Mouse (Mus musculus) G1E (cell line): Measurements from ENCODE around the gene Smad3. TPM values are rescaled to one million over a fixed set of nuclear protein-coding genes. Genes with fewer than 3 reads are reported as not detected.

ENCODE experiments used
- ATAC-seq: 2 replicates; pipeline ENCODE4 v1.8.0; 2016; ENCODE audit warnings: mild to moderate bottlenecking; ENCODE audit not compliant: insufficient number of reproducible peaks, poor library complexity, low FRiP score, severe bottlenecking; ENCODE audit errors: extremely low read depth
- DNase-seq: peaks from one replicate; pipeline ENCODE4 v3.0.0; 2012; ENCODE audit warnings: low spot score
- H3K27me3 ChIP-seq: 2 replicates; pipeline ENCODE4 v1.6.1; 2012; ENCODE audit warnings: mild to moderate bottlenecking, low read length, inconsistent platforms; ENCODE audit not compliant: insufficient read depth
- H3K36me3 ChIP-seq: replicated peaks from 2 replicates; pipeline ENCODE3; 2012; ENCODE audit warnings: mild to moderate bottlenecking, inconsistent platforms
- H3K4me1 ChIP-seq: 2 replicates; pipeline ENCODE4 v1.6.1; 2012; ENCODE audit warnings: low read depth, low read length, inconsistent platforms, mixed read lengths; ENCODE audit not compliant: insufficient read depth
- H3K4me3 ChIP-seq: 2 replicates; pipeline ENCODE4 v1.5.1; 2012; ENCODE audit warnings: low read depth, mild to moderate bottlenecking, inconsistent platforms, low read length, moderate library complexity, mixed read lengths
- H3K9me3 ChIP-seq: replicated peaks from 2 replicates; pipeline ENCODE4 v1.6.1; 2012; ENCODE audit warnings: inconsistent platforms
- CTCF ChIP-seq: IDR thresholded peaks from 2 replicates; pipeline ENCODE4 v1.5.1; 2012; ENCODE audit warnings: low read depth, low read length, inconsistent platforms, mixed read lengths
- GATA1 ChIP-seq: IDR thresholded peaks from 2 replicates; pipeline ENCODE4 v1.6.1; 2012; ENCODE audit warnings: borderline replicate concordance, low read length, inconsistent platforms, mixed read lengths
- GATA2 ChIP-seq: IDR thresholded peaks from 2 replicates; pipeline ENCODE4 v1.6.1; 2012; ENCODE audit warnings: low read depth, low read length, inconsistent platforms, borderline replicate concordance
- POLR2AphosphoS5 ChIP-seq: IDR thresholded peaks from 2 replicates; pipeline ENCODE4 v1.6.1; 2012; ENCODE audit warnings: low read depth, low read length, inconsistent platforms; ENCODE audit not compliant: insufficient replicate concordance
- TAL1 ChIP-seq: conservative IDR thresholded peaks from 2 replicates; pipeline ENCODE4 v1.6.1; 2012; ENCODE audit warnings: low read depth, low read length, inconsistent platforms, mixed read lengths
- polyA plus RNA-seq: library from polyadenylated mRNA; stranded (reverse); fragments of >175 nt; gene quantifications from 2 replicates; pipeline ENCODE4 v1.2.3, GENCODE M21; 2012
- total RNA-seq, 2 experiments: library from RNA; stranded (forward) in 1 of 2; stranded (reverse) in 1 of 2; fragments of 200-1000 nt in 1 of 2; fragments of >200 nt in 1 of 2; fragmentation: Nextera tagmentation in 1 of 2; gene quantifications; 2 replicates each; pipeline ENCODE4 v1.2.3; 2014 to 2017

Gene Smad3
- total and polyA plus RNA-seq, 3 experiments = 0.87 to 4.8 (median 1.2) TPM

DNA sequence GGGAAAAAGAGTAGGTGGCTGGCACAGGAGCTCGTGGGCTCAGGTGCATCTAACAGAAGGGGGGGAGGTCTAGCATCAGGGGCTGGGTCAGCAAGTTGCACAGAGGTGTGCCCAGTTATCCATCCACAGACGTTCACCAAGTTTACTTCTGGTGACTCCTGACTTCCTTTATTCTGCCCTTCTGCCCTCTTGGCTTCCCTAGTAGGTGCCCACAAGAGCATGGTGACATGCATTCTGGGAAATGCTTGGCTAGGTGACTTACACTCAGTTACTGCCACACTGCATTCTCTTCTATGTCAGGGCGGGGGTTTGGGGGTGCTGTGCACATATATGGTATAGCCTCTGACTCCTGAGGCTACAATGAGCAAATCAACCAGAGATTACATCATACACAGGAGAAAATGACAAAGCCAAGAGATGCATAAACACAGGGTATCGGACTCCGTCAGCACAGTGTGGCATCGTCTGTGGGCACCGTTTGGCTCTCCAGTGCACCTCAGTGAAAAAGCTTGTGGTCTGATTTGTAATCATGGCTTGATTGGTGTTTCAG, 54.5 kb downstream of the Smad3 start:
- no peak for DNase-seq
- H3K9me3 ChIP-seq = no peaks in the 10 kb centered on the region
- no peaks in the 10 kb centered on the region for H3K36me3 ChIP-seq
- no peaks in the 10 kb centered on the region; the same call in 1 of the 2 replicates for H3K27me3 ChIP-seq
- no peak for ATAC-seq
- no peaks in the 10 kb centered on the region for H3K4me1 ChIP-seq
- H3K4me3 ChIP-seq = no peak overlapping the region
- TF ChIP-seq TAL1 (no peak), CTCF (no peak), GATA2 (no peak), POLR2AphosphoS5 (no peak), GATA1 (no peak)

GRCm38 (mm10) chr9:63702502-63703013, 55.2 kb downstream of the Smad3 start:
- H3K9me3 ChIP-seq = no peaks in the 10 kb centered on the region
- TF ChIP-seq POLR2AphosphoS5 = no peak
- no peak for TF ChIP-seq TAL1
- no peak for TF ChIP-seq CTCF
- TF ChIP-seq GATA1 = no peak
- TF ChIP-seq GATA2 = no peak
- H3K4me3 ChIP-seq = no peak overlapping the region
- H3K4me1 ChIP-seq = no peaks in the 10 kb centered on the region
- no peaks in the 10 kb centered on the region for H3K36me3 ChIP-seq
- DNase-seq (no peak), ATAC-seq (no peak)
- no peaks in the 10 kb centered on the region; the same call in 1 of the 2 replicates for H3K27me3 ChIP-seq

DNA sequence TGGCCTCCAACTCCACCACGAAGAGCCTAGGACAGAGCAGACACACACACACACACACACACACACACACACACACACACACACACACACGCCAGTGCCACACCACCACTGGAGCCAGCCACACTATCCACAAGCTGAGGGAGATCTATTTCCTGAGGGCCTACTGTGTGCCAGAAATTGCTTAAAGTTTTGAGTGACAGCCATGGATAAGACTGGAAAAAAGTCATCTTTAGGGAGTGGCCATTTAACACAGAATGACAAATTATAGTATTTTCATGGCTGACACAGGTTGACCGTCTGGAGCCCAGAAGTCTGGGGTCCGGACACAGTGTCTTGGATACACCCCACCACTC, 55.9 kb downstream of the Smad3 start:
- H3K27me3 ChIP-seq = no peaks in the 10 kb centered on the region; the same call in 1 of the 2 replicates
- no peaks in the 10 kb centered on the region for H3K36me3 ChIP-seq
- H3K4me1 ChIP-seq = no peaks in the 10 kb centered on the region
- H3K9me3 ChIP-seq = no peaks in the 10 kb centered on the region
- no peak overlapping the region for H3K4me3 ChIP-seq
- TF ChIP-seq TAL1 (no peak), GATA2 (no peak), GATA1 (no peak), CTCF (no peak), POLR2AphosphoS5 (no peak)
- ATAC-seq (no peak), DNase-seq (no peak)

DNA sequence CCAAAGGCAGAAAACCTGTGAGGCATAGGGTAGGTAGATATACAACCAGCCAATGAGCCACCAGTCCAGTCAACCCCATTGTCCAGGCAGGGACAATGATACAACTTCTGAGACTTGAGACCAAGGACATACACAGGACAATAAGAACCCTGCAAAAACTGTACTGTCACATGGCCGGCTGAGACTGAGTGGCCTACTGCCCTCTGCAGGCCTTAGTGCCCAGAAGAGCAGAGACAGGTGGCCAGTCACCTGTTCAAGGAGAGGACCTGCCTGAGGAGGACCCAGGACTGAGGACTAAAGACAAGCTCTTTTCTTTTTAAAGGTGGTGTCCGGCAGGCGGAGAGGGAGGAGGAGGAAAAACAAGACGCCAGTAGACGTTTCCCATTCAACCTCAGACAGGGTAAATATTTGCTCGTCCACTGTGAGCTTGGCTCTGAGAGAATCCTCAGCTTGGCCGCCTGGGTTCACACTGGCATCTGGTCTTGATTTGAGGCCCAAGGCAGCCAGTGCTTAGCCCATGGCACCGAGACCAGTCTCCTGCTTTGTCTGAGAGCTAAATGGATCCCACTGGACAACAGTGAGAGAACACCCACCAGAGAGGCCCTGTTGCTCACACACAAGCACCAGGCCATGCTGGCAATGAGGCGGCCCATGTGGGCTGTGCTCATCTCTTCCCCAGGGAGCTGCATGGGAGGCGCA, 56.4 kb downstream of the Smad3 start:
- Histone ChIP-seq H3K4me1 (no peaks in the 10 kb centered on the region), H3K4me3 (no peak overlapping the region), H3K9me3 (no peaks in the 10 kb centered on the region), H3K27me3 (no peaks in the 10 kb centered on the region; the same call in 1 of the 2 replicates), H3K36me3 (no peaks in the 10 kb centered on the region)
- no peak for TF ChIP-seq GATA1
- TF ChIP-seq POLR2AphosphoS5 = no peak
- no peak for TF ChIP-seq CTCF
- TF ChIP-seq TAL1 = no peak
- no peak for TF ChIP-seq GATA2
- DNase-seq = no peak
- no peak for ATAC-seq

DNA sequence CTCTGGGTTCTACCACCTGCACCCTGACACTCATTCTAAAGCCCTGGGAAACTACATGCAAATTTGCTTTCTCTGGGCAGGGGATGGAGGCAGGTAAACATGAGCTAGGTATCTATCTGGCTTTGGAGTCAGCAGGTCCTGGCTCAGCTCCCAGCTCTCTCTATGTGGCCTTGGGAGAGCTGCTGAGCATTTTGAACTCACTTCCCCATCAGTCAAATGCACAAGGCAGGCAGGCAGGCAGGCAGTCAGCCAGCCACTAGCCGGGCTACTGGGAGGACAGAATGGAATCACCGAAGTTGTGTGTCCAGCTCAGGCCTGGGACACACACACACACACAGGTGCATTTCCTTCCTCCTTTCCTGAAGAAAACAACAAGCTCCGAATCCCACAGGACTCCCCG, 58.6 kb downstream of the Smad3 start:
- H3K4me3 ChIP-seq = no peak overlapping the region
- H3K36me3 ChIP-seq = no peaks in the 10 kb centered on the region
- no peak for ATAC-seq
- H3K27me3 ChIP-seq = no peaks in the 10 kb centered on the region; the same call in 1 of the 2 replicates
- TF ChIP-seq TAL1 (no peak), GATA1 (no peak), GATA2 (no peak), CTCF (no peak), POLR2AphosphoS5 (no peak)
- DNase-seq = no peak
- H3K4me1 ChIP-seq = no peaks in the 10 kb centered on the region
- H3K9me3 ChIP-seq = no peaks in the 10 kb centered on the region

DNA sequence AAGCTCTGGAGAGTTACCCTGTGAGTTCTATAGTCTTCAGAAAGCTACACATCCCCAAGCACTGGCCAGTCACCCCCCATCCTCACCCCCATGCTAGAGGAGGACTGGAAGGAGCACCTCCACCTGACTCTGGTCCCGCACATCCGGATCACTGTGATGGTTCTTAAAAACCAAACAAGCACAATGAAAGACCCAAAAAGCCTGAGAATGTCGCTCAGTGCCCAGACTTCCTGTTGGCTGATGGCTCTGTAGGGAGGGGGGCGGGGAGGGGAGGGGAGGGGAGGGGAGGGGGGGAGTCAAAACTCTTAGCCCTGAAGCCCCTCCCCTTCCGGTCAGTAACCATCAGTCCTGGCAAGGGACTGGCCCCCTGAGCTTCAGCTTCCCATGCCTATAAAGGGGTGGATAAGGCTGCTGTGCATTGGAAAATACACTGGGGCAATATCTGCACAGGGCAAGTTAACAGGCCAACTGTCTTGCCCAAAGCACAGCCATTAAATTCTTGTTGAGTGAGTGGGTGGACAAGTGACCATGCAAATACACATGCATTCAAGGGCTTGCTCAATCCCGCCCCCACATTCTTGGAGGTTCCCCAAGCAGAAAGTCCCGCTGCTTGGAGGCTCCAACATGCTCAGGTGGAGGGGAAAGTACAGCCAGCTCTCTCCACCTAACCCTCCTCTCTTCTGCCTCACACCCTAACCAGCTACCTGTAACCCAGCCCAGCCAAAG, 59.3 kb downstream of the Smad3 start:
- ATAC-seq (no peak), DNase-seq (no peak)
- TF ChIP-seq TAL1 (no peak), GATA1 (no peak), CTCF (no peak), GATA2 (no peak), POLR2AphosphoS5 (no peak)
- Histone ChIP-seq H3K36me3 (no peaks in the 10 kb centered on the region), H3K27me3 (peaks cover 2% of the 10 kb centered on the region; the same call in 1 of the 2 replicates), H3K4me3 (no peak overlapping the region), H3K9me3 (no peaks in the 10 kb centered on the region), H3K4me1 (no peaks in the 10 kb centered on the region)
